Mouse (Mus musculus): ENCODE results near the gene Phf21a.

DNA sequence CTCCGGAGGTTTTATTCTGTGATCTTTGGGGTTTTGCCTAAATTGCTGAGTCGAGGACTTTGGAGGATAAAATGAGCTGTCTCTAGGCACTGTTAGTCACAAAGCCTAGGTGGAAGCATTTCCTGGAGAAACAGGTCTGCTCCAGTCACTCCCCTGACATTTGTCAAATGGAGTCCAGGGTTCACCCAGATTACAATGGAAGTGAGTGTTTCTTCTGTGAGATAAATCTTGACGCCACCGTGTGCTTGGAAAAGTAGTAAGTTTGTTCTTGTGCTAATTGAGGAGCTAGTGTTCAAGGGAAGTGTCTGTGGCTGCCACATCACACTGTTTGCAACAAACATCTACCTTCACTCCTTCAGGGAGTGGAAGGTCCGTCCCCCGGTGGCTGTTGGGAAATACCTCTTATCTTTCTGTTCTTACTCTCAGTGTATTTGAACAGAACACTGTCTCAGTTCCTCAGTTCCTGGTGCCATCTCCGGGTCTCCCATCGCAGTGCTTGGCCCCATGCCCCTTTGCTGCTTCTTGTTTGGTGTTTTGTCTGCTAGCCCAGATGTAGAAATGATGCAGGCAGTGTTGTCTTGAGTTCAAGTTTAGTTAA is 78.2 kb downstream of the Phf21a start:
- no peak for TF ChIP-seq CTCF (IDR thresholded peaks at IDR 0.05; ENCODE audit: extremely low read depth, insufficient read length, insufficient replicate concordance, low read depth, low read length)
- TF ChIP-seq POLR2A (IDR thresholded peaks at IDR 0.05; ENCODE audit: low read depth, low read length), result no peak

Data from small intestine, adult 2 months (tissue).